8 mouse cellular contexts compared by ENCODE assay signal in genomic region chr13:110392210-110392609, GRCm38 (mm10). TPM values are rescaled to one million over a fixed set of nuclear protein-coding genes. Genes with fewer than 3 reads are reported as not detected.
DNase-seq lines count a peak whose midpoint lies in the region; ATAC-seq lines count a peak whose summit lies in the region.

No protein-coding gene starts in this region.

- peaks cover 14% of the 10 kb centered on the region for H3K27me3 ChIP-seq in hindbrain, embryonic 10.5 days (ENCODE audit: insufficient read depth, poor library complexity, severe bottlenecking)
- no peaks in the 10 kb centered on the region for H3K27me3 ChIP-seq in hindbrain, embryonic 13.5 days

- H3K9ac ChIP-seq in hindbrain, embryonic 13.5 days, result no peak overlapping the region

- no peak overlapping the region for H3K4me2 ChIP-seq in hindbrain, embryonic 13.5 days

- WGBS in hindbrain, embryonic 10.5 days, result 29% methylated on average over 8 of the region's 8 CpGs
- 21% methylated on average over 8 of the region's 8 CpGs for WGBS in hindbrain, embryonic 13.5 days

- H3K27ac ChIP-seq in hindbrain, embryonic 10.5 days, result no peak overlapping the region
- no peak overlapping the region for H3K27ac ChIP-seq in hindbrain, embryonic 13.5 days

- no peak for ATAC-seq in hindbrain, embryonic 13.5 days (ENCODE audit: low FRiP score)

- peak; percentile 41 for DNase-seq in hindbrain, embryonic 10.5 days (ENCODE audit: low spot score)
- DNase-seq in 416B (ENCODE audit: low read depth), result peak; percentile 60
- DNase-seq in MEL-GATA-1-ER (ENCODE audit: extremely low read depth, low read depth), result peak; percentile 26
- DNase-seq in cerebellum, postnatal 36 days, result peak; percentile 58 to 79
- peak; percentile 64 to 84 for DNase-seq in kidney, postnatal 36 days
- peak; percentile 89 for DNase-seq in lung, postnatal 36 days
- DNase-seq in thymus, postnatal 25 days, result peak; percentile 45

- peaks cover 14% of the 10 kb centered on the region; the same call in 1 of the 2 replicates for H3K4me1 ChIP-seq in hindbrain, embryonic 10.5 days (replicated peaks)
- peaks cover 4% of the 10 kb centered on the region for H3K4me1 ChIP-seq in hindbrain, embryonic 13.5 days (replicated peaks)

- H3K4me3 ChIP-seq in hindbrain, embryonic 10.5 days, result no peak overlapping the region
- no peak overlapping the region for H3K4me3 ChIP-seq in hindbrain, embryonic 13.5 days

- peaks cover 11% of the 10 kb centered on the region; the same call in 1 of the 2 replicates for H3K9me3 ChIP-seq in hindbrain, embryonic 10.5 days
- H3K9me3 ChIP-seq in hindbrain, embryonic 13.5 days, result peaks cover 3% of the 10 kb centered on the region; the same call in 1 of the 2 replicates

- no peaks in the 10 kb centered on the region for H3K36me3 ChIP-seq in hindbrain, embryonic 10.5 days
- no peaks in the 10 kb centered on the region for H3K36me3 ChIP-seq in hindbrain, embryonic 13.5 days

RNA-seq across cellular contexts. Expression of gene Plk2, which starts 2.6 kb away (rescaled TPM):
- polyA plus RNA-seq in hindbrain, embryonic 10.5 days (2016; fragmentation: Nextera tagmentation; extraction: Ambion mirVana), result 56.7 and 59.9 TPM in 2 replicates
- 121 and 139 TPM in 2 replicates for polyA plus RNA-seq in hindbrain, embryonic 13.5 days (2015; fragmentation: Nextera tagmentation; extraction: Ambion mirVana)

RNA-seq across cellular contexts. Expression of gene Gapt, which starts 35.2 kb away (rescaled TPM):
- polyA plus RNA-seq in hindbrain, embryonic 10.5 days (2016; fragmentation: Nextera tagmentation; extraction: Ambion mirVana), result 0.09 and 0.10 TPM in 2 replicates
- 0.13 TPM in 1 of 2 replicates, not detected in the other for polyA plus RNA-seq in hindbrain, embryonic 13.5 days (2015; fragmentation: Nextera tagmentation; extraction: Ambion mirVana)

Comparison
In these comparisons a context has a peak if more than half of its experiments do, and no peak if none do; other contexts are left out.
1. DNase-seq: peak in every context shown above with its lines; median percentile 89 in lung, postnatal 36 days; 74 in kidney, postnatal 36 days; 68 in cerebellum, postnatal 36 days; 60 in 416B; 45 in thymus, postnatal 25 days; 41 in hindbrain, embryonic 10.5 days; 26 in MEL-GATA-1-ER.